Mouse (Mus musculus) large intestine, adult 2 months (tissue): Measurements from ENCODE around the gene Tppp2. TPM values are rescaled to one million over a fixed set of nuclear protein-coding genes. Genes with fewer than 3 reads are reported as not detected.

ENCODE experiments used
- DNase-seq: peaks from one replicate; pipeline ENCODE4 v3.0.0-alpha.2; 2012; ENCODE audit warnings: low read depth, low spot score
- WGBS: fragments of 180-500 bp; shearing (Covaris S2); methylation state at CpG from one replicate; pipeline ENCODE4 v1.1.7; 2018; 5-methylcytosine and 5-hydroxymethylcytosine counted together
- polyA plus RNA-seq: library from polyadenylated mRNA; depleted of rRNA; stranded (reverse); fragments of >200 nt; gene quantifications from 2 replicates; pipeline ENCODE4 v1.2.3, GENCODE M21; 2012; rRNA removed

Gene Tppp2
- polyA plus RNA-seq, 1 experiment, result not detected

- 83% methylated on average over 9 of the region's 9 CpGs for WGBS
Observed at GRCm38 (mm10) chr14:51939005-51939404, 20.8 kb downstream of the Tppp2 start.

GRCm38 (mm10) chr14:51940944-51941560 lies 22.8 kb downstream of the Tppp2 start:
- DNase-seq, result peak; percentile 45
- 28% methylated on average over 8 of the region's 8 CpGs for WGBS

More at GRCm38 (mm10) chr14:51939005-51939404, 20.8 kb downstream of the Tppp2 start:
- no peak for DNase-seq

- 55% methylated on average over 9 of the region's 9 CpGs for WGBS
Observed at GRCm38 (mm10) chr14:51941577-51941976, 23.4 kb downstream of the Tppp2 start.

DNA sequence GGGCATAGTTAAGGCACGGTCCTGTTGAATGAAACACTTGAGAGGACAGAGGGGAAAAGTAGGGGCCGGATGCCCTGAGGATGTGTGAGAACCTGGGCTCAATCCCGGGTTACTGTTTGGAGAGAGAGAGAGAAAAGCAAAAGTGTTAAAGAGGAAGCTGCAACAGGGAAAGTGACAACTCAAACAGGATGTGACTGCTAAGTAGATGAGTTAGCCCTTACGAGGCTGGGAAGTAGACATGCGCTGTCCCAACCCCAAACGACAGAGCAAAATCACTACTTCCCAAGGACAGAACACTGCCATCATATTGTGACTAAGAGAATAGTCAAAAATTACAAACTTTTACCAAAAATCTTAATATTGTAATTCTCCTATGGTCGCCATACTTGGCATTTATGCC lies 24.0 kb downstream of the Tppp2 start:
- no peak for DNase-seq
- 74% methylated on average over 7 of the region's 7 CpGs for WGBS

More at GRCm38 (mm10) chr14:51941577-51941976, 23.4 kb downstream of the Tppp2 start:
- no peak for DNase-seq

DNA sequence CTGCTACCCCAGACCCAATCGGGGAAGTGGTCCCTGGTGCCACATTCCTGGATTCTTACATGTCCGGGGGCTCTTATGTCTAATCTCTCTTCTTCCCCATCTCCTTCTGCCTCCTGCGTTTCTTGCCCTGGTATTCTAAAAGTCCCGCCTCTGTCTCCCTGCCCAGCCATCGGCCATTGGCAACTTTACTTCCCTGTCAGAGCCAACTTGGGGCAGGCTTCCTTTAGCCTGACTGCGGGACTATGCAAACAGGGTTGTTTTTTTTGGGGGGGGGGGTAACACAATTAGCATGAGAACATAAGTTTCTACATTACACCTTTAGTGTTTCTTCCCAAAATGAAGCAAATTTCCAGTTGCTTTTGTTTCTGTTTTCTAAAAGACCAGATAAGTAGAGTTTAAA lies 25.1 kb downstream of the Tppp2 start:
- WGBS, result 47% methylated on average over 6 of the region's 6 CpGs
- no peak for DNase-seq

DNA sequence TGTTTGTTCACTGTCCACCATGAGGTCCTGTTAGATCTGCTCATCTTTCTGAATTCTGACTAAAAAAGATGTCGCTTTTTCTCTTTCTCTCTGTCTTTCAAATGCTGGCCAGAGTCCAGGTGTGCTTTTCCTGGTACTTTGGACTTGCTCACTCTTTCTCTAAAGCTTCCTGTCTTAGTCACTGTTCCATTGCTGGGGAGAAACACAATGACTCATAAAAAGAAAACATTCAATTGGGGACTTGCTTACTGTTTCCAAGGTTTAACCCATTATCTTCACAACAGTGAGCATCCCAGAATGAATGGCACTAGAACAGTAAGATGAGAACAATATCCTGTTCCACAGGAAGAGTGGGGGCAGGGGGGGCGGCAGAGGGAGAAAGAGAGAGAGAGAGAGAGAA lies 42.1 kb downstream of the Tppp2 start:
- DNase-seq, result no peak
- WGBS, result 58% methylated on average over 2 of the region's 2 CpGs

GRCm38 (mm10) chr14:51967400-51967799 lies 49.2 kb downstream of the Tppp2 start:
- 53% methylated on average over 3 of the region's 3 CpGs for WGBS
- no peak for DNase-seq

Other genes starting within 250 kb of the Tppp2 start
- not detected in 2 replicates for gene Gm17079, start 223.0 kb upstream of the Tppp2 start, polyA plus RNA-seq
- gene Gm5800, start 201.2 kb upstream of the Tppp2 start, polyA plus RNA-seq, result not detected in 2 replicates
- gene Ang4, start 144.8 kb upstream of the Tppp2 start, polyA plus RNA-seq, result 726 and 776 TPM in 2 replicates
- not detected in 2 replicates for gene AY358078, start 118.4 kb upstream of the Tppp2 start, polyA plus RNA-seq
- gene Ear6, start 64.7 kb upstream of the Tppp2 start, polyA plus RNA-seq, result not detected in 2 replicates
- 32.7 and 42.6 TPM in 2 replicates for gene Mettl17, start 33.6 kb upstream of the Tppp2 start, polyA plus RNA-seq
- 0.62 and 0.69 TPM in 2 replicates for gene Slc39a2, start 25.5 kb upstream of the Tppp2 start, polyA plus RNA-seq
- gene Ndrg2, start 4.3 kb upstream of the Tppp2 start, polyA plus RNA-seq, result 32.4 and 33.6 TPM in 2 replicates
- not detected in 2 replicates for gene Rnase13, start 4.3 kb downstream of the Tppp2 start, polyA plus RNA-seq
- gene Arhgef40, start 66.3 kb downstream of the Tppp2 start, polyA plus RNA-seq, result 21.2 and 22.0 TPM in 2 replicates
- 73.8 and 101 TPM in 2 replicates for gene Tmem253, start 97.2 kb downstream of the Tppp2 start, polyA plus RNA-seq
- gene Zfp219, start 102.3 kb downstream of the Tppp2 start, polyA plus RNA-seq, result 39.7 and 54.2 TPM in 2 replicates
- not detected in 2 replicates for gene Olfr221, start 124.0 kb downstream of the Tppp2 start, polyA plus RNA-seq
- gene Hnrnpc, start 185.6 kb downstream of the Tppp2 start, polyA plus RNA-seq, result 83.7 and 86.7 TPM in 2 replicates
- gene Rpgrip1, start 192.3 kb downstream of the Tppp2 start, polyA plus RNA-seq, result 0.84 and 1.6 TPM in 2 replicates